Mouse (Mus musculus) neural tube, embryonic 12.5 days (tissue): ENCODE measurements at regions not wholly inside any gene's neighbourhood (a gene's known extent, or its start where the extent isn't known, plus 50 kb on each side); places are given as distances from the start of the nearest gene placed in this dataset. TPM values are rescaled to one million over a fixed set of nuclear protein-coding genes. Genes with fewer than 3 reads are reported as not detected.

ENCODE experiments used
- ATAC-seq: fragments of 200-750 bp; cut with Nextera tagmentation; 2 replicates; pipeline ENCODE4 v1.8.0; 2017; ENCODE audit warnings: low read depth, mild to moderate bottlenecking, moderate TSS enrichment, moderate library complexity; ENCODE audit not compliant: low FRiP score
- H3K27ac ChIP-seq: fragments of 300-500 bp; sonication (generic); 2 replicates; pipeline ENCODE4 v1.5.1; 2016
- H3K27me3 ChIP-seq: fragments of 300-500 bp; sonication (generic); replicated peaks from 2 replicates; pipeline ENCODE4 v1.6.1; 2016; ENCODE audit warnings: mild to moderate bottlenecking
- H3K36me3 ChIP-seq: fragments of 300-500 bp; sonication (generic); 2 replicates; pipeline ENCODE4 v1.6.1; 2016; ENCODE audit warnings: mild to moderate bottlenecking
- H3K4me1 ChIP-seq: fragments of 300-500 bp; sonication (generic); 2 replicates; pipeline ENCODE4 v1.6.1; 2016
- H3K4me2 ChIP-seq: fragments of 300-500 bp; sonication (generic); replicated peaks from 2 replicates; pipeline ENCODE4 v1.6.1; 2016; ENCODE audit warnings: mild to moderate bottlenecking
- H3K4me3 ChIP-seq: fragments of 300-500 bp; sonication (generic); 2 replicates; pipeline ENCODE4 v1.5.1; 2016
- H3K9ac ChIP-seq: fragments of 300-500 bp; sonication (generic); 2 replicates; pipeline ENCODE4 v1.6.1; 2016; ENCODE audit warnings: mild to moderate bottlenecking
- H3K9me3 ChIP-seq: fragments of 300-500 bp; sonication (generic); 2 replicates; pipeline ENCODE4 v1.6.1; 2016; ENCODE audit warnings: mild to moderate bottlenecking
- WGBS: fragments of 180-500 bp; shearing (Covaris S2); methylation state at CpG from one replicate; pipeline ENCODE4 v1.1.7; 2016; 5-methylcytosine and 5-hydroxymethylcytosine counted together
- microRNA-seq: library from miRNA; unstranded; fragments of <30 nt; microRNA quantifications from one replicate; pipeline ENCODE4, GENCODE M21; 2017

GRCm38 (mm10) chr17:64550034-64550433 lies 50.5 kb upstream of the Man2a1 start:
- Histone ChIP-seq H3K27ac (no peak overlapping the region), H3K4me1 (no peaks in the 10 kb centered on the region), H3K27me3 (no peaks in the 10 kb centered on the region), H3K9me3 (no peaks in the 10 kb centered on the region), H3K4me2 (no peak overlapping the region), H3K4me3 (no peak overlapping the region), H3K9ac (no peak overlapping the region), H3K36me3 (no peaks in the 10 kb centered on the region)
- no peak for ATAC-seq
- 78% methylated on average over 6 of the region's 6 CpGs for WGBS

Small RNA genes in the stretch of these regions (microRNA-seq; reads per million reads assigned to microRNA genes)
- not detected for gene Mir6420
